Mouse (Mus musculus) fat pad, adult 2 months (tissue): ENCODE data around the gene Il5.

Experiments used
- DNase-seq: peaks from one replicate; pipeline ENCODE4 v3.0.0-alpha.2; 2011; ENCODE audit warnings: low read depth, low spot score; ENCODE audit errors: extremely low read depth

The Il5 gene

DNA sequence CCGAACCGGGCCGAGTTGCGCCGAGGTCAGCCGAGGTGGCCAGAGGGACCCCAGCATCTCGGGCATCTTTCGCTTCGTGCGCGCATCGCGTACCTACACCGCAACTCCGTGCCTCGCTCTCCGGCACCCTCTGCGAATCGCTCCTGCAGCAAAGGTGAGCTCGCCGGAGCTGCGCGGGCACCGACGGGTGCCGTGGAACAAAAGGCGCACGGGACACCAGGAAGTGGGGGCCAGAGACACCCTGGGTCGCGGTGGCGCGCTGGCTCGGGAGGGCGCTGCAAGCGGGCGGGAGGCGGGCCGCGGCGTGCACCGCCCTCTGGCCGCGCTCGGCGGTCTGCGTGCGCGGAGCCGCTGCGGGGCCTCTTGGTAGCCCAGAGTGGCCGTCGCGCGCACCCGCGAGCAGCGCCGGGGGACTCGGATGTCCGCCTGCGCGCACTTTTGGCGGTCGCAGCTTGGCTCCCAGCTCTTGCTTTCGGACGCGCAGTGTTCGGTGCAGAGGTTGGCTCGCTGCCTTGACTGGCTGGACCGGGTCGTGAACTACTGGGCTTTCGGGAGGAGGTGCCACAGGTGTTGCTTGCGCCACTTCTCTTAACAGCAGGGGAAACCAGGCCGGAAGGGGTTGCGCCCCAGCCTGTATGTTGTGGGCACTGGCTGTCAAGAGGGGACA lies 49.7 kb downstream of the Il5 start:
- DNase-seq = no peak

DNA sequence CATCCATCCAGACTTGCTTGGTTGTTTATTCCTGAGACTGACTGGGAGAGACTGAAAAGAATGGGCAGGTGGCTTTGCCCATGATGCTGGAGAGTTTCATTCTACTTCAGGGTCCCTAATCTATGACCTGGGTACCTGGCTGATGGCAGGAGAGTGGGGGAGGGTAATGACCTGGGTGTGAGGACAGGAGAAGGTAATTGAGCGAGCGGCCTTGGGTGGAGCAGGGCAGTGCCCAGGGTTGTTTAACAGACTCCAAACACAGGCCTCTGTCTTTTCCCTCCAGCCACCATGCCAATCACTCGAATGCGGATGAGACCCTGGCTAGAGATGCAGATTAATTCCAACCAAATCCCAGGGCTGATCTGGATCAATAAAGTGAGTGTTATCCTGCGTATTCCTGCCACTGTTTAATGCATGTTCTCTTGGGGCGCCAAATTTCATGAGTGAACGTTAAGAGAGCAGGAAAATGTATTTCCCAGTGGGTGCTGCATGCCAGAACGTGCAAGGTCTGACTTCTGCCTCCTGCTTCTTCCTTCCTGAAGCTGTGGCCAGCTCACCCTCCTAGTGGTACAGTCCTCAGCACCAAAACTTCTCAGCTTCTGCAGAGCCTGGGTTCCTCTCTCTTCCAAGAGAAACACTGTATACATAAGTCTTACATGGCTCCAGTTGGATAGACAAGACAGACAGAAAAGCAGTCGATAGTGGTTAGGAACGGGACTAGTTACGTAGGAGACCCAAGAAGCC lies 50.6 kb downstream of the Il5 start:
- DNase-seq = no peak

DNA sequence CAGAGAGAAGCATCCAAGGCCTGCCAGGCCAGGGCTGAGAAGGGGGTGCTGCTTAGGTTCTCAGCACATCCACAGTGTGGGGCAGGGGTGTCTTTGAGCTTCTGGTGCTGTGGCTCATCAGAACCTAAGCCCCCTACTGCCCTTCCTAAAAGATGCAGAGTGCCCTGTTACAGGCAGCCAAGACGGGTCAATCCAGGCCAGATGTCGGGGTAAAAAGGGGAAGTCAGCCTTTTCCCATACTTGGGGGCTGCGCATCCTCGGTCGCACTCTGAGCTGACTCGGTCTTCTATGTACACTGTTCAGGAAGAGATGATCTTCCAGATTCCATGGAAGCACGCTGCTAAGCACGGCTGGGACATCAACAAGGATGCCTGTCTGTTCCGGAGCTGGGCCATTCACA lies 51.9 kb downstream of the Il5 start:
- no peak for DNase-seq

DNA sequence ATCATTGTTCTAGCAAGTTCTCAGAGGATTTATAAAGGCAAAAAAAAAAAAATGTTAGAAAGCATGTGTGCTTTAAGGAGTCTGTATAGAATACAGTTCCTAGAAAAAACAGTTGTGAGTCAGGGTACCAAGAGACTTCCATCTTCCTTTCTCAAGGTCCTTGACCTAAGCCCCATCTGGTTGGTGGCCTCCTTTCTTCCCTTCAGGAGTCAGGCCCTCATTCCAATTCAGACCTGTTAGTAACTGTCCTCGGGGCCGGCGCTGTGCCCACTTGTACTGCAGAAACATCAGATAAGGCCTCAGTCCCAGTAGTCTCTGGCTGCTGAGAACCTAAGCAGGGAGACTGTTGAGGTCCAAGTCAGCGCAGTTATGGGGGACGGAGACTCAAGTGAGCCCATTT lies 52.5 kb downstream of the Il5 start, which contains the start of gene Gm17334:
TSS of gene Gm17334 (minus strand) at position 101 of the 400 bp plus-strand sequence.
- no peak for DNase-seq

DNA sequence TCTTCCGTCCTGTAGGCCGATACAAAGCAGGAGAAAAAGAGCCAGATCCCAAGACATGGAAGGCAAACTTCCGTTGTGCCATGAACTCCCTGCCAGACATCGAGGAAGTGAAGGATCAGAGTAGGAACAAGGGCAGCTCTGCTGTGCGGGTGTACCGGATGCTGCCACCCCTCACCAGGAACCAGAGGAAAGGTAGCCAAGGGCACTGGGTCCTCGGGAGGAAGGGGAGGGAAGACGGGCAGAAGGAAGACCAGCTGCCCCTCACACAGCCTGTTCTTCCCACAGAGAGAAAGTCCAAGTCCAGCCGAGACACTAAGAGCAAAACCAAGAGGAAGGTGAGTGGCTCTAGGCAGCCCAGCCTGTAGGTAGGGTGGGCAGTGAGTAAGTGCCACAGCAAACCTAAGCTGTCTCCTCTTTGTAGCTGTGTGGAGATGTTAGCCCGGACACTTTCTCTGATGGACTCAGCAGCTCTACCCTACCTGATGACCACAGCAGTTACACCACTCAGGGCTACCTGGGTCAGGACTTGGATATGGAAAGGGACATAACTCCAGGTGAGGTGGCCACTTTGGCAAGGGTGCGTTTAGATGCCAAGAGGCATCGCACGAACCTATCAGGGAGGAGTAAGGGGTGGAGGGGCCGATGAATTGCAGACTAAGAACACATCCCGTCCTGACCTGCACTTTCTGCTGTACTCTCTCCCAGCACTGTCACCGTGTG lies 53.2 kb downstream of the Il5 start:
- DNase-seq = no peak
